Mouse (Mus musculus): Measurements from ENCODE around the gene Zfp13.

- TF ChIP-seq POLR2A (IDR thresholded peaks at IDR 0.05; ENCODE audit: control insufficient read depth, extremely low read depth, insufficient read depth, low read length, poor library complexity) (no peak), CTCF (IDR thresholded peaks at IDR 0.05; ENCODE audit: borderline replicate concordance, control insufficient read depth, extremely low read depth, insufficient read depth, low read length, poor library complexity) (no peak)
Measured at GRCm38 (mm10) chr17:23550856-23551255, 48.4 kb downstream of the Zfp13 start.
